Mouse (Mus musculus): ENCODE measurements around the gene Ucn. TPM values are rescaled to one million over a fixed set of nuclear protein-coding genes. Genes with fewer than 3 reads are reported as not detected.

Gene Ucn
- total RNA-seq, 2 experiments from 2014 or later: not detected

DNA sequence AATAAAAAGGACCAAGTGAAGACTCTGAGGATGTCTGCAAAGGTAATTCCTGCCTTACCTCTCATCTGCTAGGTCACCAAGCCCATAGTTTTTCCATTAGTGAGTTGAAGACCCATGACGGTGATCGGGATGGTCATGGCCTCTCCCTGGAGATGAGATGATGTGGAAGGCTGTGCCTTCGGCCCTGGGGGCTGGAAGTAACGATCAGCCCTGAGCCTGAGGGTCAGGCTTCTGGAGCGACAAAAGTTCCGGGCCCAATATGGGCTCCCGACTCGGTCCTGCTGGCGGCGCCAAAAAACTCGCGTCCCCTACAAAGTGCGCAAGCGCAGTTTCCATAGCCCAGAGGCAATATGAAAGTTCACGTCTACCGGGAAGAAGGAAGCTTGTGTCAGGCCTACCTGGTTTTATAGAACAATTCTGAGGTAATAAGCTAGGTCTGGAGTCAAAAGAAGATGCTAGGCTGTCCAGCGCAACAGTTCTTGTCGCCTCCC is 30.6 kb downstream of the Ucn start, which contains the start of gene Slc30a3:
TSS of gene Slc30a3 (minus strand) at position 238 of the 491 bp plus-strand sequence.
- no peak for DNase-seq

DNA sequence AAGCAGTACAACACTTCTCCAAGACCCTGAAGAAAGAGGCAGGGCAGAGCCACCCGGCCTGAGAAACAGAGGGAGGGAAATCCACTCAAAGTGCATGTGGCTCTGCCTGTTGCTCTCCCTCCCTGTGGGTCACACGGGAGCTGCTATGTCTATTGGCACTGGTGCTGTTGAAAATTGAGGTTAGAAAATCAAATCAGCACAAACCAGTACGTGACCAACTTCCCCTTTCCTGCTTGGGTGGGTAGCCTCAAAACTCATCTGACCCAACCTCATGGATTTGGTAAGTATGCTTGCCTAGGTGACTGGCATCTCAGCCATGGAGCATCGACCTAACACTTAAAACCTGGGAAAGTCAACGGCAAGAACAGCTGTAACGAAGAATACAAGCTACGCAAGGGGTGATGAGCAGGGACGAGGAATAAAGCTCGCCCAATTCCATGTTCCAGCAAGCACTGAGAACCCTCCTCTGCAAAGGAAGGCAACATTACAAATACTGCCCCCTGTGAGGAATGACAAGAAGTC is 32.8 kb downstream of the Ucn start, which contains the start of gene Dnajc5g:
TSS of gene Dnajc5g (plus strand) at position 472 of the 522 bp plus-strand sequence.
- no peak for DNase-seq

DNA sequence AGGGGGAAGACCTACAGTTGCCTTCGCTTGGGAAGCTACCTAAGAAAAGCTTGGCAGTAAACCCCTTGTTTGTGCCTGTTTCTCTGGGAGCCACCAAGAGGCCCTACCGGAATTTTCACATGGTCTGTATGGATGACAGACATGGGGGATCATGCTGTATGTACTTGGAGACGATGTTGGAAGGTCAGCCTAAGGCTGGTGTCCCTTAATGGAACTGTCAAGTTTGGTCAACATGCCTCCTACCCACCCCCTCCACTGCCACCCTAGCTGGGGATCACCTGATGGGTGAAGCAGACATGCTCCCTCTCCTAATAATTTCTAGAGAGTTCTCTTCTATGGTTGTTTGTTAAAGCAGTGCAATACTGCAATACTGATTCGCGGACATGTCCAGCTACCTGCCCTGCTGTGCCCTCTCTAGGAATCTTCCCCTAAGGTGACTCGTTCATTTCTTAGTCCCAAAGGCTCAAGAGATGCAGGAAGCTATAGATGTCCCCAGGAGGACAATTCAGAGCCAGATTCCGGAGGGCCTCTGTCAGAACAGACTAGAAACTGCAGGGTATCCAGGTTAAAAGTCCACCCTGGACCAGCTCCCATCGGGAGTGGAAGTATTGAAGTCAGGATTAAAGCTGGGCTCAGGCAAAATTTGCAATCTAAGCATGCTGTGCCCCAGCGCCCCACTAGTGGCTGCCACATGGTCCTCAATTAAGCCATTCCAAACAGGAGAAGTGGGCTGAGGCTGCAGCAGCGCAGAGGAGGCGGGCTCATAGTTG is 42.7 kb downstream of the Ucn start:
- no peak for DNase-seq

DNA sequence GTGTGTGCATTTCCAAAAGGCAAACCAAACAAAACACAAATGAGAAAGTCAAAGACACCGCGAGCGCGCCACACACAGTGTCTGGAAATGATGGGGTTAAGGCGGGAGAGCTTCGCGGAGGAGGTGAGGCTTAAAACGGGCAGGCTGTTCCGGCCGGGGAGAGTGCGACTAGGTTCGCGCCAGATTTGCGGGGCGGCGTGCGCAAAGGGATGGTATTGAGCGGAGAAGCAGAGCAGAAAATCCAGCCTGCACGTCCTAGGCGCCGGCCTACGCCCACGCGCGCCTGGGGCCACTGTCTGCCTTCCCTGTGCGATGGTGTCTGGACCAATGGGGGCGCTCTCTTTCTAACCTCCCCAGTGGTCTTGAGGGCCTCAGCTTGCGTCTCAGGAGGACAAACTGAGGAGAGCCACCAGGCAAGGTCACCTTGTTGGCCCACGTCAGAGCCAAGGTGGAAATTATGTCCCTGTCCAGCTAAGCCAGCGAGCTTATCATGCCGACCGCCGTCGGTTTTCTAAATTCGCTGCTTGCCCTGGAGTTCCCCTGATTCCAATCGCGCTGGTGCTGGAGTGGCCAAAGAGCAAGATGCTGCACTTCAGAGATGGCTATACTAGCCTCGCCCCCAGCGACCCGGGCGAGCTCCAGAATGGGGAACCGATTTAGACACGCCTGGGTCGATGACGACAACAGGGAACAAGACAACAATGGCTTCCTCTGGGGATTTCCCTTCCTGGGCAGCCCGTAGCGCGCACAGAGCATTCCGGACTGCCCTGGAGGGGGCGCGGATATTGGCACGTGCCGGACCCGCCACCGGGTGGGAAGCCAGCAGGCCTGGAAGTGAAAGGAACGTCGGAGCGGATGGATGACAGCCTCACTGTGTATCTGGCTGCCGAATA is 43.6 kb downstream of the Ucn start:
- DNase-seq: peak; percentile 54 to 65

DNA sequence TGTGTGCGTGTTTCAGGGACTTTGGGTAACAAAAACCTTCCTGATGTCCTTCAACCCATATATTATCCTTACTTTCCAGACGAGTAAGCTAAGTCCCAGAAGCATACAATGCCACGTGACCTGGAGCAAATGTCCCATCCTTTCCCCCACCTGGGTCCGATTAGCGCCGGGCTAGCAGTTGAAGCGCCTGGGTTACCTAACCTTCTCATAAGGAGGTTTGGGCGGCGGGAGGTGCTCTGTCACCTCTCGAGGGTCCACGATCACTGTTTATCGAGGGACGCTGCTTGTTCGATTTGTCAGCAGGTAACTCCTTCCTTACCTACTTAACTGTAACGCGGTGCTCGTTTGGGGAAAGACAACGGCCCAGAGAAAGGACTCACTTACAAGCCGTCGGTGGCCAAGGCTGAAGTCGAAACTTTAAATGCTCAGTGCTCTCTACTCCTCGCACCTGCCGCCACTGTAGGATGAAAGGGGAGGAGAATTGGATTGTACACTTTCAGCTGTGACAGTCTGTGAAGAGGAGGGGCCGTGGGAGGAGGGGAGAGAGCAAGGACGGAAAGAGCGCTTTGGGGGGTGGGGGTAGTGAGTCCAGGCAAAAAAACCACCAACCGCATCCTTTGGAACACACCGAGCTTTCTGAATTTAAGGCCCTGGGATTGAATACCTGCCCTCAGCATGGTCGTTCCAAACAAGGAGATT is 44.4 kb downstream of the Ucn start:
- no peak for DNase-seq

DNA sequence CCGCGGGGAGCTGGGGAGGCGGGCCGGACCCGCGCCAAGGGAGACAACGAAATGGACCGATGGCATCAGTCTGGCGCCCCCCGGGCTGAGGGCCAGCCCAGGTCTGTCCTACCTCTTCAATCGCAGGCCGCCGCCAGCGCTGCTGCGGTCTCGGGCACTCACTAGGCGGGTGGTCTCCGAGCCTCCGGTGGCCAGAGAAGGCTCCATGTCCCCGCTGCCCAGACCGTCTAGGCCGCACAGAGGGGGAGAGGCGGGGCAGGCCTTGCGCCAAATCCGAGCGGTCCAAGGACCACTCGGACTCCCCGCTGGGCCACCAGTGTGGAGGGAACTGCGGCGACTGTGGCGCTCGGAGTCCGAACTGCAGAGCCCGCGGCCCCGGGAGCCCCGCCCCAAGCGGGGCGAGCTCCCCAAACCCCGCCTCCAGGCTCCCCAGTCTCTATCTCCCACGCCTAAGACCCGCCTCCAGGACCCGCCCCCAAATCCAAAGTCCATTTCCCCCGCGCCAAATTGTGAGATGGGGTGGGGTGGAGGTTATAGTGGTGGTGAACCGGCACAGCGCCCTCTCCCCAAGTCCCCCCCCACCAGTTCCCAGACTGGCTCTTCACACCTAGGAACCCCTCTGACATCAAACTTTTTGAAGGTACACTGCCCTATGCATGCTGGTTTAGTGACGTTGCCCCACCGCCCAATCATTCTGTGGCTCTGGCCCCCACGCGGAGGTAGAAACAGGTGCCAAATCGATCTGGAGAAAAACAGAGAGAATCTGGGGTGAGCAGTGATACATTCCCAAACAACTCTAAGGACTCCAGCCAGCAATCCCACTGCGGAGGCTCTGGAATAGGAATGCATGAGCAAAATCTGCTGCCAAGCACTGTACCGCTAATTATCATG is 45.2 kb downstream of the Ucn start:
- peak; percentile 59 to 70 for DNase-seq

DNA sequence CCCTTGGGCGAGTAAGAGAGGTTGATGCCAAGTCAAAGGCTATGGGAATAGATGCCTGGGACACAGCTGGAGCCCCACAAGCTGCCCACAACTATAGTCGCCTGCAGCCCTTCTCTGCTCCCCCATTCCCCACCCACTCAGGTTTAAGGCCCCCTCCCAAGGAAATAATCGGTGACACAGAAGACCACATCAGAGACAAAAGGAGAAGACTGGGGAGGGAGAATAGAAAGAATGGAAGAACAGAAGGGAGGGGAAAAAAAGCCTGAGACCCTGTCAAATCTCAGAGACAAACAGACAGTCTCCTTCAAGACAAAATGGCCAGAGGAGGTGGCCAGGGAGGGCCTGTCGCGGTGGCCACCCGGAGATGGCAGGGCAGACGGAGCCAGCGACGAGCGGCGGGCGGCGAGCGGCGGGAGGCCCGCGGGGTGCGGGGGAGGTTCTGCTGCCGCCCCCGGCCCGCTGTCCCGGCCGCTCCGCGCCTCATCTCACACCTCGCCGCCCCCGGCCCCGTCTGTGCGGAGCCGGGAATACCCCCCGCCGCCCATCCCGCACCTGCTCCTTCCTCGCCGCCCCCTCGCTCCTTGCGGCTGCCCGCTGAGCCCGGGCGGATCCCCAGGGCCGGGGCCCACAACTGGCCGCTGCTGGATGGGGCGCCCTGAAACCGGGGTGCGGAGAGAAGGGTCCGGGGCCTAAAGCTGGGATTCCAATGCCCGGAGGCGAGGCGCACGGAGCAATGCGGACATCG is 46.2 kb downstream of the Ucn start:
- no peak for DNase-seq

Other genes starting within 250 kb of the Ucn start
- gene Ost4, start 231.0 kb downstream of the Ucn start, total RNA-seq (2021): 100 to 1,000 TPM; 211 to 228 TPM
- gene Emilin1, start 225.4 kb downstream of the Ucn start, total RNA-seq (2021): 10 to 100 TPM; 49.8 to 56.0 TPM
- gene Khk, start 217.4 kb downstream of the Ucn start, total RNA-seq (2021): 10 to 100 TPM; 37.5 to 64.9 TPM
- 1 to 10 TPM in 1 of 2 experiments, under 1 TPM in 1; 0.89 to 1.3 TPM for gene Cgref1, start 193.2 kb downstream of the Ucn start, total RNA-seq (2021)
- 100 to 1,000 TPM; 121 to 157 TPM for gene Preb, start 178.5 kb downstream of the Ucn start, total RNA-seq (2021)
- gene Tcf23, start 170.2 kb downstream of the Ucn start, total RNA-seq (2021): 1 to 10 TPM; 1.1 to 2.8 TPM
- gene Atraid, start 90.5 kb downstream of the Ucn start, total RNA-seq (2021): 100 to 1,000 TPM; 106 to 128 TPM
- gene Slc5a6, start 89.9 kb downstream of the Ucn start, total RNA-seq (2021): 10 to 100 TPM; 26.6 to 30.3 TPM
- gene Cad, start 84.0 kb downstream of the Ucn start, total RNA-seq (2021): 10 to 100 TPM; 22.9 to 29.7 TPM
- not detected for gene Dnajc5g, start 32.5 kb downstream of the Ucn start, total RNA-seq (2021)
- not detected for gene Slc30a3, start 30.6 kb downstream of the Ucn start, total RNA-seq (2021)
- under 1 TPM in 1 of 2 experiments, not detected in 1; 0.20 TPM for gene Trim54, start 22.1 kb downstream of the Ucn start, total RNA-seq (2021)
- 10 to 100 TPM; 57.5 to 62.1 TPM for gene Mpv17, start 15.4 kb upstream of the Ucn start, total RNA-seq (2021)
- gene Gm29609, start 41.1 kb upstream of the Ucn start, total RNA-seq (2021): under 1 TPM; 0.60 to 0.79 TPM
- gene Gtf3c2, start 41.3 kb upstream of the Ucn start, total RNA-seq (2021): 10 to 100 TPM; 53.8 to 64.0 TPM
- 100 to 1,000 TPM; 106 to 110 TPM for gene Snx17, start 54.4 kb upstream of the Ucn start, total RNA-seq (2021)
- gene Eif2b4, start 54.6 kb upstream of the Ucn start, total RNA-seq (2021): 10 to 100 TPM; 43.2 to 60.5 TPM
- gene Zfp513, start 63.5 kb upstream of the Ucn start, total RNA-seq (2021): 10 to 100 TPM; 28.1 to 34.1 TPM
- gene Ppm1g, start 81.9 kb upstream of the Ucn start, total RNA-seq (2021): 100 to 1,000 TPM; 105 to 129 TPM
- 10 to 100 TPM; 80.6 to 95.8 TPM for gene Nrbp1, start 102.0 kb upstream of the Ucn start, total RNA-seq (2021)
- not detected for gene Gm9970, start 102.4 kb upstream of the Ucn start, total RNA-seq (2021)
- 1 to 10 TPM; 3.7 to 4.1 TPM for gene Krtcap3, start 112.9 kb upstream of the Ucn start, total RNA-seq (2021)
- gene Ift172, start 152.3 kb upstream of the Ucn start, total RNA-seq (2021): 10 to 100 TPM; 30.4 to 39.0 TPM
- 10 to 100 TPM in 1 of 2 experiments, 1 to 10 TPM in 1; 7.5 to 13.8 TPM for gene Fndc4, start 157.3 kb upstream of the Ucn start, total RNA-seq (2021)
- gene Gckr, start 158.6 kb upstream of the Ucn start, total RNA-seq (2021): under 1 TPM in 1 of 2 experiments, not detected in 1; 0.43 TPM